Mouse (Mus musculus) splenic B cell, adult 2 months (primary cell): ENCODE data around the gene Ptpro.

ENCODE experiments used
- DNase-seq: peaks from one replicate; pipeline ENCODE4 v3.0.0-alpha.2; 2011; ENCODE audit warnings: low read depth, low spot score
- H3K27me3 ChIP-seq: 2 replicates; pipeline ENCODE4 v1.6.1; 2012; ENCODE audit warnings: mild to moderate bottlenecking, low read length, moderate library complexity, mixed read lengths; ENCODE audit not compliant: control insufficient read depth, poor library complexity, insufficient read depth, severe bottlenecking
- H3K36me3 ChIP-seq: 2 replicates; pipeline ENCODE4 v1.6.1; 2012; ENCODE audit warnings: mild to moderate bottlenecking, low read length, moderate library complexity, mixed read lengths; ENCODE audit not compliant: control insufficient read depth, poor library complexity, insufficient read depth, severe bottlenecking

Ptpro gene

DNA sequence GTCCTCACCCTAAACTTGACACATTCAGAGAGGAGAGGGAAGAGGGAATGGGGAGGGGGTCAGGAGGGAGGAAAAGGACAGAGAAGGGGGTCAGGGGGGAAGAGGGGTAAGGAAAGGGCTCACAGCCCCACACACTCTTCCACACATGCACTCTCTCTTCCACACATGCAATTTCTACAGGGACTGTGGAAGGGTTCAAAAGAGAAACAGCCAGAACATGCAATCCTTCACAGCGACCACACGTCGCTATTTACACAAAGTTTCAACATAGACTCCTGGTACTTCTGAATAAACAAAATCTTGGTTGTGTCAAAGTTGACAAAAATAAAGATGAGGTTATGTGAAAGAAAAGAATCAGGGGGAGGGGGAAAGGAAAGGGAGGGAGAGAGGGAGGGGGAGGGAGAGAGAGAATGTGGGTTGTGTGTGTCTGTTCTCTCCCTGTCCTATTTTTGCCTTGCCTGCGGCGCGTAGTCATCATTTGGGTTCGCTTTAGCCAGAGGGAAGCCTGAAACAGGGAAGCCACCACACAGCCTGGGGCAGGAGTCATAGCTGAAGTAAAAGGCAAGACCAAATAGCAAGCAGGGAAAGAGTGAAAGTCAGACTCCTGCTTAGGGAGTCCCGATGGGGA is 245.2 kb downstream of the Ptpro start:
- Histone ChIP-seq H3K27me3 (no peaks in the 10 kb centered on the region), H3K36me3 (peaks cover 1% of the 10 kb centered on the region; the same call in 1 of the 2 replicates)
- DNase-seq = no peak

DNA sequence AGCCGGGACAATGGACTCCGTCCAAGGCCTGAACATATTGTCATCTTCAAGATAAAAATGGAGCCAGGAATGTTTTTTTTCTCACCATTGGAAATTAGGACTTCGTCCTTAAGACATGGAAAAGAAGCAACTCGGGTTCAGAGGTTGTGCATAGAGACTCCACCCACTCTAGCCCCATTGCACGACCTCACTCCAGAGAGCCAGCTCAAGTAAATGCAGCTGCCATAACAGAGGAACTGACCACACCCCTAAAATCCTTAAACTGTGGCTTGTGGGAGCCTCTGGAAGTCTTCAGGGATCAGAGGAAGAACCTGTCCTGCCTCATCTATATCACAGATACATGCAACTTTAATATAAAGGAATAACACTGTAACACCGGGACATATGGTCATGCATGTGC is 246.7 kb downstream of the Ptpro start:
- DNase-seq = no peak
- H3K27me3 ChIP-seq = no peaks in the 10 kb centered on the region

DNA sequence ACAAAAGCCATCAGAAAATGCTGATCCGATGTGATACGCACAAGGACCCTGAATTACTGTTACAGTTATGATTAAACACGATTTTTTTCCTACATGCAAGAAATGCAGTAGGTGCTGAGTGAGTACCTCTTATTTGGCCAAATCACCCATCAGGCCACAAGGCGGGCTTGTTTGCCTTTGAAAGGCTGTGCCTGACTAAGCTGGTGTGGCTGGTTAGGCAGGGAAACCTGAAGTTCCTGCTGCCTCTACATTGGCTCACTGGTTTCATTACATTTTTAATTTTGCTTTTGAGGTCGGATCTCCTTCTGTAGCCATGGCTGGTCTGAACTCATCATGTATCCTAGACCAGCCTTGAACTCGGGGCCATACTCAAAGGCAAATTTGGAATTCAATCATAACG is 250.9 kb downstream of the Ptpro start:
- DNase-seq = no peak
- Histone ChIP-seq H3K27me3 (no peaks in the 10 kb centered on the region), H3K36me3 (0 out of 2 replicates have a peak, but pooled peaks cover 1% of the 10 kb centered on the region)

More for the DNA sequence above, 246.7 kb downstream of the Ptpro start:
- 0 out of 2 replicates have a peak, but pooled peaks cover 1% of the 10 kb centered on the region for H3K36me3 ChIP-seq

- no peak for DNase-seq
- Histone ChIP-seq H3K36me3 (0 out of 2 replicates have a peak, but pooled peaks cover 3% of the 10 kb centered on the region), H3K27me3 (no peaks in the 10 kb centered on the region)
These were observed 251.3 kb downstream of the Ptpro start for GRCm38 (mm10) chr6:137503462-137503861.

GRCm38 (mm10) chr6:137504052-137504451 is 251.9 kb downstream of the Ptpro start:
- Histone ChIP-seq H3K27me3 (no peaks in the 10 kb centered on the region), H3K36me3 (0 out of 2 replicates have a peak, but pooled peaks cover 3% of the 10 kb centered on the region)
- DNase-seq = peak; percentile 2

DNA sequence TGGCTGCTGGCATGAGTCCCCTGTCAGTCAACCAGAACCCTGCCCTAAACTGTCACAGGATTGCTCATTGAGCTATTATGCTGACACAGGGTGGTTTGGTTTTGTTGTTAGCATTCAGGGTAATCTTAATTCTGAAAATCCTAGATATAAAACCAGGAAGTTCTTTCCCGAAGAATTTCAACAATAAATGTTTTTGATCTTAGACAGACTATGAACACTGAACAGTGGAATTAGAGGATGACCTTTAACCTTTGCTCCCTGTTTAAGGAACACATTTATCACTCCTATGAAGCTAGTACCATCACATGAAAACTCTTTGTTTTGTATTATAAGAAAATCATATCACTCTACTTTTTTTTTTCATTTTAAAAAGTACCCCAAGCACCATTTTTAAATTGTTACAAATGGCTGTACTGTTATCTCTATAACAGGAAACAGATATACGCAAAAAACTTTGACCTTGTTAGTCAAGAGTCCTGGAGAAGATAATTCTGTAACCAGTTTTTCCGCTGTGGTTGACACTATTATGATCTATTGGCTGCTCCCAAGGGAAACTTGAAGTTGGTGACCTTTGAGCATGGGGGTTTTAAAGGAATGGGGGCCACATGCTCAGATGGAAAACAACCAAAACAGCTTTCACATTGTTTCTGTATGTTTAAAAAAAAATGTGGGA is 253.6 kb downstream of the Ptpro start:
- no peak for DNase-seq
- H3K36me3 ChIP-seq = 0 out of 2 replicates have a peak, but pooled peaks cover 3% of the 10 kb centered on the region
- H3K27me3 ChIP-seq = no peaks in the 10 kb centered on the region

DNA sequence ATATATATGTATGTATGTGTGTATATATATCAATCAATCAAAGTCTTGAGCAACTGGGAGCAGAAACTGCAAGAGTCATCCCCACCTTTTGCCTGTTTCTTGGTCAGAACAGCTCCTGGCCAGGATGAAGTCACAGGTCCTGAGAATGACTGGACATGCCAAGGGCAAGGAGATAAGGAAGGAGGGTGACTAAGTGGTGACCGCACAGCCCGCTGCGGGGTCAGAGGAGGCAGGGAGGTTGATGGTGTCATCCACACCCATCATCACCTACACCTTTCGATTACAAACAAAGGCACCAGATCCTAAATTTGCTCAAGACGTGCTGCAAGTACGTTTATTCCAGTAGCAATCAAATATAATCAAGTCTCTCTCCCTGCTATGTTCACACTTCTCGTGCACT is 254.4 kb downstream of the Ptpro start:
- 0 out of 2 replicates have a peak, but pooled peaks cover 2% of the 10 kb centered on the region for H3K36me3 ChIP-seq
- no peak for DNase-seq
- H3K27me3 ChIP-seq = no peaks in the 10 kb centered on the region

DNA sequence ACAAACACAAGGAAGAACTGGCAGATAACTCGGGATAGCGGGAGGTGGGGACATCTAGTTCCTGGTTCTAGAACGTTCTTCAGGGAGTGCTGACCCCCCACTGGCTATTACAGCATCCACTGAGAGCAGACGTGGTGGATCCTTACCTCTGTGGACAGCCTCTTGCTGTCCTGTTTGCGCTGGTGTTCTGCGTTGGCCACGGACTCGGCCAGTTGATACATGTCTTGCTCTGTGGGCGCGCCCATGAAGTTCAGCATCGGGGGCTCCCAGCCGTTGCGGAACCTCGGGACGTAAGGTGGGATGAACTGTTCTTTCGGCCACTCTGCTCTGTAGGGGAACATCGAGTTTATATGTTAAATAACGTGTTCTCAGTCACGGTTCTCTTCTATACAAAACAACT is 256.8 kb downstream of the Ptpro start:
- H3K27me3 ChIP-seq = no peaks in the 10 kb centered on the region
- no peak for DNase-seq
- 0 out of 2 replicates have a peak, but pooled peaks cover 2% of the 10 kb centered on the region for H3K36me3 ChIP-seq

GRCm38 (mm10) chr6:137509341-137510045 is 257.4 kb downstream of the Ptpro start:
- H3K36me3 ChIP-seq = 0 out of 2 replicates have a peak, but pooled peaks cover 2% of the 10 kb centered on the region
- DNase-seq = no peak
- H3K27me3 ChIP-seq = no peaks in the 10 kb centered on the region

- H3K36me3 ChIP-seq = 0 out of 2 replicates have a peak, but pooled peaks cover 3% of the 10 kb centered on the region
- no peak for DNase-seq
- H3K27me3 ChIP-seq = no peaks in the 10 kb centered on the region
These were observed 260.6 kb downstream of the Ptpro start for GRCm38 (mm10) chr6:137512753-137513152.
